Mouse (Mus musculus) midbrain, embryonic 12.5 days (tissue): ENCODE measurements around the gene Cyp2w1. TPM values are rescaled to one million over a fixed set of nuclear protein-coding genes. Genes with fewer than 3 reads are reported as not detected.

Experiments used
- ATAC-seq: fragments of 200-750 bp; cut with Nextera tagmentation; 2 replicates; pipeline ENCODE4 v1.8.0; 2017; ENCODE audit warnings: low read depth, moderate TSS enrichment, moderate library complexity; ENCODE audit not compliant: low FRiP score
- H3K27ac ChIP-seq: fragments of 300-500 bp; sonication (generic); replicated peaks from 2 replicates; pipeline ENCODE4 v1.5.1; 2016; ENCODE audit warnings: mild to moderate bottlenecking
- H3K27me3 ChIP-seq: fragments of 300-500 bp; sonication (generic); 2 replicates; pipeline ENCODE4 v1.6.1; 2016; ENCODE audit warnings: mild to moderate bottlenecking
- H3K36me3 ChIP-seq: fragments of 300-500 bp; sonication (generic); 2 replicates; pipeline ENCODE4 v1.6.1; 2016
- H3K4me1 ChIP-seq: fragments of 300-500 bp; sonication (generic); 2 replicates; pipeline ENCODE4 v1.6.1; 2016
- H3K4me2 ChIP-seq: fragments of 300-500 bp; sonication (generic); replicated peaks from 2 replicates; pipeline ENCODE4 v1.6.1; 2016; ENCODE audit warnings: mild to moderate bottlenecking, moderate library complexity
- H3K4me3 ChIP-seq: fragments of 300-500 bp; sonication (generic); 2 replicates; pipeline ENCODE4 v1.5.1; 2016; ENCODE audit warnings: mild to moderate bottlenecking
- H3K9ac ChIP-seq: fragments of 300-500 bp; sonication (generic); replicated peaks from 2 replicates; pipeline ENCODE4 v1.6.1; 2016; ENCODE audit warnings: mild to moderate bottlenecking, moderate library complexity
- H3K9me3 ChIP-seq: fragments of 300-500 bp; sonication (generic); 2 replicates; pipeline ENCODE4 v1.6.1; 2016; ENCODE audit warnings: mild to moderate bottlenecking
- WGBS: fragments of 180-500 bp; shearing (Covaris S2); methylation state at CpG from one replicate; pipeline ENCODE4 v1.1.7; 2016; 5-methylcytosine and 5-hydroxymethylcytosine counted together
- polyA plus RNA-seq: library from polyadenylated mRNA; unstranded; fragments of >200 nt; fragmentation: Nextera tagmentation; extraction: Ambion mirVana; gene quantifications from 2 replicates; pipeline ENCODE4 v1.2.1, GENCODE M21; 2016

Cyp2w1 gene
- polyA plus RNA-seq, 1 experiment from 2014 or later: 0.20 TPM

GRCm38 (mm10) chr5:139367884-139368458 is 15.6 kb downstream of the Cyp2w1 start:
- H3K36me3 ChIP-seq: 0 out of 2 replicates have a peak, but pooled peaks cover 6% of the 10 kb centered on the region
- H3K4me1 ChIP-seq: peaks cover 30% of the 10 kb centered on the region
- no peaks in the 10 kb centered on the region for H3K9me3 ChIP-seq
- H3K9ac ChIP-seq: no peak overlapping the region
- ATAC-seq: no peak
- H3K27ac ChIP-seq: no peak overlapping the region
- H3K4me2 ChIP-seq: no peak overlapping the region
- H3K4me3 ChIP-seq: no peak overlapping the region
- WGBS: 90% methylated on average over 4 of the region's 4 CpGs
- H3K27me3 ChIP-seq: no peaks in the 10 kb centered on the region

- H3K27me3 ChIP-seq: no peaks in the 10 kb centered on the region
- ATAC-seq: no peak
- 80% methylated on average over 11 of the region's 11 CpGs for WGBS
- H3K9ac ChIP-seq: no peak overlapping the region
- no peak overlapping the region for H3K4me2 ChIP-seq
- peaks cover 30% of the 10 kb centered on the region for H3K4me1 ChIP-seq
- H3K9me3 ChIP-seq: no peaks in the 10 kb centered on the region
- H3K36me3 ChIP-seq: no peaks in the 10 kb centered on the region
- no peak overlapping the region for H3K4me3 ChIP-seq
- no peak overlapping the region for H3K27ac ChIP-seq
These were observed 16.4 kb downstream of the Cyp2w1 start for GRCm38 (mm10) chr5:139368638-139369320.

- Histone ChIP-seq H3K27ac (no peak overlapping the region), H3K9me3 (no peaks in the 10 kb centered on the region), H3K9ac (no peak overlapping the region), H3K4me1 (peaks cover 19% of the 10 kb centered on the region), H3K27me3 (no peaks in the 10 kb centered on the region), H3K4me2 (no peak overlapping the region), H3K36me3 (no peaks in the 10 kb centered on the region), H3K4me3 (no peak overlapping the region)
- no peak for ATAC-seq
- 90% methylated on average over 6 of the region's 6 CpGs for WGBS
These were observed 17.9 kb downstream of the Cyp2w1 start for GRCm38 (mm10) chr5:139370336-139370735.

GRCm38 (mm10) chr5:139371118-139371517 is 18.7 kb downstream of the Cyp2w1 start:
- Histone ChIP-seq H3K36me3 (no peaks in the 10 kb centered on the region), H3K9me3 (no peaks in the 10 kb centered on the region), H3K27me3 (no peaks in the 10 kb centered on the region), H3K4me3 (no peak overlapping the region), H3K9ac (no peak overlapping the region; the same call in 1 of the 2 replicates), H3K4me2 (peak overlapping the region; percentile 87), H3K27ac (no peak overlapping the region), H3K4me1 (peaks cover 18% of the 10 kb centered on the region; the same call in 1 of the 2 replicates)
- 61% methylated on average over 5 of the region's 5 CpGs for WGBS
- ATAC-seq: no peak

DNA sequence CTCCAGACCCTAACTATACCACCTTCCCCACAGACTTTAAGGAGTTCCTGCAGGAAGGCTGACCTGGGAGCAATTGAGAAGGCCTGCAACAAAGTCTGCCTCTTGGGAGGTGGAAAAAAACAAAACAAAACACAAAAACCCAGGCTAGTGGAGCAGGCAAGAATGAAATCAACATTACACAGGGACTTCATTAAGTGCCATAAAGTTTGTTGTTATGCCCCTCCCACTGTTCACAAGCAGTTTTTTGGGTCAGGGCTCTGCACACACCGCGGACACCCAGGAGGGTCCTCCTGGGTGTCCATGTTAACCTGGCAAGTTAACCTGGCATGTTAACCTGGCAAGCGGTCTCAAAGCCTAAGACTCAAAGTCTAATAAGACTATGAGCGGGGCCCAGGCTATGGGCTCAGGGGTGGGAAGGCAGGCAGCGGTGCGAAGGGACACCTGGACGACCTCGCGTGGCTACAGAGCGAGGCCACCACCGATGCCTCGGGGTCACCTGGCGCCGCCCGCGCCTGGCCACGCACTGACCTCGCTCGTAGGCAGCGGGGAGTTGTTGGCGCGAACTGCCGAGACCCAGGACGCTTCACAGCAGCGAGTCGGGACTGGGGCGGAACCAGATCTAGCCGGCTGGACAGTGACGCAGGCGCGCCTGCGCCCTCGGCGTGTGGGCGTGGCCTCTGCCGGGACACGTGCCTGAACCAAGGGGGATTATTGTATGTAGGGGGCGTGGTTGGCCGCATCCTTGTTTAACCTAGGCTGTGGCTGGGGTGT is 19.4 kb downstream of the Cyp2w1 start:
- Histone ChIP-seq H3K36me3 (no peaks in the 10 kb centered on the region), H3K9ac (peak overlapping the region; percentile 83), H3K9me3 (no peaks in the 10 kb centered on the region), H3K27me3 (no peaks in the 10 kb centered on the region), H3K4me1 (peaks cover 18% of the 10 kb centered on the region; the same call in 1 of the 2 replicates), H3K4me3 (peak overlapping the region; percentile 66), H3K27ac (peak overlapping the region; percentile 69; the same call in 1 of the 2 replicates), H3K4me2 (peak overlapping the region; percentile 87)
- ATAC-seq: peak; percentile 92
- WGBS: 2% methylated on average over 39 of the region's 39 CpGs

- no peaks in the 10 kb centered on the region for H3K9me3 ChIP-seq
- 81% methylated on average over 3 of the region's 3 CpGs for WGBS
- no peak overlapping the region for H3K27ac ChIP-seq
- no peak overlapping the region for H3K4me3 ChIP-seq
- H3K27me3 ChIP-seq: no peaks in the 10 kb centered on the region
- no peak for ATAC-seq
- H3K9ac ChIP-seq: no peak overlapping the region
- H3K4me2 ChIP-seq: no peak overlapping the region
- peaks cover 18% of the 10 kb centered on the region; the same call in 1 of the 2 replicates for H3K4me1 ChIP-seq
- H3K36me3 ChIP-seq: no peaks in the 10 kb centered on the region
These were observed 20.7 kb downstream of the Cyp2w1 start for GRCm38 (mm10) chr5:139373126-139373525.

GRCm38 (mm10) chr5:139373889-139374444 is 21.6 kb downstream of the Cyp2w1 start:
- Histone ChIP-seq H3K4me1 (peaks cover 18% of the 10 kb centered on the region; the same call in 1 of the 2 replicates), H3K36me3 (no peaks in the 10 kb centered on the region), H3K9ac (no peak overlapping the region), H3K27me3 (no peaks in the 10 kb centered on the region), H3K4me2 (no peak overlapping the region), H3K9me3 (no peaks in the 10 kb centered on the region), H3K27ac (no peak overlapping the region), H3K4me3 (no peak overlapping the region)
- whole genome bisulfite sequencing: 85% methylated on average over 6 of the region's 6 CpGs
- ATAC-seq: no peak

- Histone ChIP-seq H3K4me3 (no peak overlapping the region), H3K27me3 (no peaks in the 10 kb centered on the region), H3K36me3 (no peaks in the 10 kb centered on the region), H3K9me3 (no peaks in the 10 kb centered on the region), H3K4me2 (no peak overlapping the region), H3K27ac (no peak overlapping the region), H3K4me1 (peaks cover 20% of the 10 kb centered on the region; the same call in 1 of the 2 replicates), H3K9ac (no peak overlapping the region)
- WGBS: 79% methylated on average over 2 of the region's 2 CpGs
- no peak for ATAC-seq
These were observed 22.4 kb downstream of the Cyp2w1 start for GRCm38 (mm10) chr5:139374841-139375240.

DNA sequence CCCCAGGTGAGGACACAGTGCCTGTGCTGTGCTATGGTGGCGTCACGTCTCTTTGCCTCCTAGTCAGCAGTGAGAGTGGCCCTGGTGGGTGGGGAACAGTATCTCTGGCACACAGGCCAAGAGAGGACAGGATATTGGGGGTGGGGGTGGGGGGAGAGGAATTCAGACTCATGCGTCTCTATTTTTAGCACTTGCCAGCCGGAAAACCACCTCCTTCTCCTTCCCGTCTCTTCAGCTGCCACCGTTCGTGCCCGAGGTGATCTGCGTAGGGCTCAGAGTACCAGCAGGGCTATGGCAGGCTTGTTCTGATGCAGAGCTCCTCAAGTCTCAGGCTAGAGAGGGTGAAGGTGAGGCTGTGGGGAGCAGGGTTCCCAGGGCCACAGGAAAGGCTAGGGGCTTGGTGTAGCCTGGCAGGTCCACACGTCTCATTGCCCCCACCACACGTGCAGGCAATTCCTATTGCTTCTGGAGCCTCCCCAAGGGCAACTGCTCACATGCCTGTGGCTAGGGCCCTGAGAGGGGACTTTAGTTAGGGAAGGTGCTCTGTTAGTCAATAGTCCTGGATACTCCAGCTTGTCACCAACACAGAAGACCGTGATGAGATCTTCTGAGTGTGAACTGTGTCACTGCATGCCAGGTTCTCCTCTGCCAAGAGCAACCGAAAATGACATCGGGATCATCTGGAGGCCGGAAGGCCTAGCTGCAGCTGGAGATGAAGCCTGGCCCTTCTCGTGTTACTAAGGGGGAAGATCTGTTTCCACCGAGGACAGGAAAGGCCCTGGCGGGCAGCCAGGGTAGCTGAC is 25.3 kb downstream of the Cyp2w1 start, which contains the start of gene Gpr146:
Gpr146 (plus strand) TSS at position 230 of the 803 bp plus-strand sequence.
- Histone ChIP-seq H3K36me3 (no peaks in the 10 kb centered on the region), H3K4me1 (peaks cover 16% of the 10 kb centered on the region), H3K4me3 (no peak within 1 kb of the TSS), H3K27ac (no peak within 1 kb of the TSS), H3K4me2 (no peak within 1 kb of the TSS), H3K9me3 (no peaks in the 10 kb centered on the region), H3K9ac (peak within 1 kb of the TSS; percentile 34; the same call in 1 of the 2 replicates), H3K27me3 (0 out of 2 replicates have a peak, but pooled peaks cover 4% of the 10 kb centered on the region)
- no peak for ATAC-seq
- WGBS: 87% methylated on average over 18 of the region's 18 CpGs

DNA sequence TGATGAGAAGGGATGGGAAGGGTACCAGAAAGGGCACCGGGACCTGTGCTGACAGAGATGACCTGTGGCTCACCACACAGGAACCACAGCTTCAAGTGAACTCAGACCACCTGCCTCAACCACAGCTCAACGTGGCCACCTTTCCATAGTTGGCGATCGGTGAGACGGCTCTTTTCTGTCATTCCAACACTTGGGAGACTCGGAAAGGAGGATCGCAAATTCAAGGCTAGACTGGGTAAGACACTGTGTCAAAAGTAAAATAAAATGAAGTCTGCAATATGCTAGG is 25.8 kb downstream of the Cyp2w1 start:
- Histone ChIP-seq H3K9ac (no peak overlapping the region), H3K27me3 (0 out of 2 replicates have a peak, but pooled peaks cover 4% of the 10 kb centered on the region), H3K36me3 (no peaks in the 10 kb centered on the region), H3K4me2 (no peak overlapping the region), H3K4me1 (peaks cover 16% of the 10 kb centered on the region), H3K4me3 (no peak overlapping the region), H3K27ac (no peak overlapping the region), H3K9me3 (no peaks in the 10 kb centered on the region)
- 93% methylated on average over 7 of the region's 7 CpGs for WGBS
- ATAC-seq: no peak

DNA sequence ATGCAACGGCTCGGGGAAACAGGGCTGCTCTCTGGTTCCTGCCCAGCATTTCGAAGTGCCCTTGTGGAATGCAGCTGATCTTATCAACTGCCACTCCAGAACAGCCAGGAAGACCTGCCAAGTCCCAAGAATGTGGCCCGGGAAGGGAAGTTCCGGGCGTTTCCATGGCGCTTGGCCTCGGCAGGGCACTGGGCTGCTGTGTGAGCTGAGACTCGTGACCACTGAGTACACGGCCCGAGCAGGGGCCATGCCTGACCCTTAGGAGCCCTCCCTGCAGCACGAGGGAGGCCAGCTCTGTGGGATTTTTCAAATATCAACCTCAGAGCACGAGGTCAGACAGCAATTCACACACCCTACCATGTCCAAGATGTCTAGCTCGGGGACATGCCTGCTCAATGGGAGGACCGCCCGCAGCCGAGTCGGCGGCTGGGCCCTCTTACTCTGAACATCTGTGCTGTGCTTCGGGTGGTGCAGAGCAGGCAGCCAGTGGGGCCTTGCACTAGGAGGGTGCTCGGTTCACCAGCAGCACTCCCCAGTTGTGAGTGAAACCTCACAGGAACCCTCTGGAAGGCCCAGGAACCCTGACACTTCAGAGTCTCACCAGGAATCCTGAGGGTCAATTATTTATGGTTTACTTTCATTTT is 26.7 kb downstream of the Cyp2w1 start:
- no peak overlapping the region for H3K4me3 ChIP-seq
- H3K36me3 ChIP-seq: no peaks in the 10 kb centered on the region
- no peak for ATAC-seq
- no peak overlapping the region for H3K4me2 ChIP-seq
- H3K4me1 ChIP-seq: peaks cover 18% of the 10 kb centered on the region
- H3K9me3 ChIP-seq: no peaks in the 10 kb centered on the region
- peak overlapping the region; percentile 2; the same call in 1 of the 2 replicates for H3K27ac ChIP-seq
- H3K9ac ChIP-seq: no peak overlapping the region
- 55% methylated on average over 21 of the region's 21 CpGs for WGBS
- H3K27me3 ChIP-seq: 0 out of 2 replicates have a peak, but pooled peaks cover 4% of the 10 kb centered on the region
